Mouse (Mus musculus) CH12.LX (cell line): Measurements from ENCODE around the gene Cep44. TPM values are rescaled to one million over a fixed set of nuclear protein-coding genes. Genes with fewer than 3 reads are reported as not detected.

Source experiments
- DNase-seq: peaks from one replicate; pipeline ENCODE4 v3.0.0-alpha.2; 2013; ENCODE audit errors: extremely low read depth
- H3K27ac ChIP-seq: 2 replicates; pipeline ENCODE4 v1.5.1; 2012; ENCODE audit warnings: low read depth, mild to moderate bottlenecking, control low read depth, moderate library complexity; ENCODE audit not compliant: insufficient read depth
- H3K27me3 ChIP-seq: replicated peaks from 2 replicates; pipeline ENCODE3; 2012; ENCODE audit warnings: inconsistent platforms
- H3K36me3 ChIP-seq, 2 experiments: replicated peaks in 1 of 2; 2 replicates each; pipeline versions ENCODE3 to v1.6.1; 2012; ENCODE audit warnings: inconsistent platforms in 1 of 2, low read length in 1 of 2, mild to moderate bottlenecking in 1 of 2, mixed read lengths in 1 of 2, moderate library complexity in 1 of 2; ENCODE audit not compliant: control insufficient read depth in 1 of 2, insufficient read depth in 1 of 2
- H3K4me1 ChIP-seq, 2 experiments: 2 replicates each; pipeline ENCODE4 v1.6.1; 2012; ENCODE audit warnings: inconsistent platforms in 1 of 2, moderate library complexity in 1 of 2; ENCODE audit not compliant: insufficient read depth in 2 of 2, control insufficient read depth in 1 of 2
- H3K4me2 ChIP-seq: 2 replicates; pipeline ENCODE4 v1.6.1; 2012; ENCODE audit warnings: low read depth, mild to moderate bottlenecking, control low read depth; ENCODE audit not compliant: poor library complexity, insufficient read depth, severe bottlenecking
- H3K4me3 ChIP-seq, 3 experiments: fragments of 150-350 bp in 1 of 3; sonication (generic) in 1 of 3; replicated peaks in 1 of 3; 2 replicates each; pipeline versions ENCODE3 to v1.5.1; 2011 to 2012; ENCODE audit warnings: low read depth in 2 of 3, low read length in 2 of 3, mild to moderate bottlenecking in 2 of 3, moderate library complexity in 2 of 3, control low read depth in 1 of 3, improper control_type of control experiment in 1 of 3, inconsistent platforms in 1 of 3, mixed read lengths in 1 of 3; ENCODE audit not compliant: poor library complexity in 1 of 3
- H3K79me2 ChIP-seq: replicated peaks from 2 replicates; pipeline ENCODE4 v1.6.1; 2012; ENCODE audit warnings: mild to moderate bottlenecking, moderate library complexity; ENCODE audit not compliant: control insufficient read depth, poor library complexity, insufficient read depth, severe bottlenecking; ENCODE audit errors: extremely low read depth
- H3K9ac ChIP-seq: 2 replicates; pipeline ENCODE4 v1.6.1; 2012; ENCODE audit warnings: low read depth, mild to moderate bottlenecking, control low read depth, moderate library complexity; ENCODE audit not compliant: insufficient read depth
- H3K9me3 ChIP-seq: replicated peaks from 2 replicates; pipeline ENCODE3; 2012; ENCODE audit warnings: low read length, inconsistent platforms, mixed read lengths
- CHD1 ChIP-seq: IDR thresholded peaks from 2 replicates; pipeline ENCODE4 v1.6.1; 2012; ENCODE audit warnings: low read depth, low read length, improper control_type of control experiment, inconsistent platforms
- CHD2 ChIP-seq: IDR thresholded peaks from 2 replicates; pipeline ENCODE4 v1.6.1; 2011; ENCODE audit warnings: low read length, improper control_type of control experiment
- CTCF ChIP-seq, 2 experiments: IDR thresholded peaks in 1 of 2; conservative IDR thresholded peaks in 1 of 2; 2 replicates each; pipeline ENCODE4 v1.5.1; 2011 to 2012; ENCODE audit warnings: low read depth in 2 of 2, low read length in 2 of 2, improper control_type of control experiment in 1 of 2, inconsistent platforms in 1 of 2, mild to moderate bottlenecking in 1 of 2, moderate library complexity in 1 of 2
- ELF1 ChIP-seq: IDR thresholded peaks from 2 replicates; pipeline ENCODE4 v1.6.1; 2014; ENCODE audit warnings: low read depth, mild to moderate bottlenecking, inconsistent platforms, low read length, improper control_type of control experiment
- EP300 ChIP-seq: IDR thresholded peaks from 2 replicates; pipeline ENCODE4 v1.6.1; 2011; ENCODE audit warnings: low read length, improper control_type of control experiment
- GABPA ChIP-seq: IDR thresholded peaks from 2 replicates; pipeline ENCODE4 v1.6.1; 2012; ENCODE audit warnings: low read depth, low read length, improper control_type of control experiment, inconsistent platforms; ENCODE audit not compliant: insufficient replicate concordance
- HCFC1 ChIP-seq: IDR thresholded peaks from 2 replicates; pipeline ENCODE4 v1.6.1; 2012; ENCODE audit warnings: low read depth, mild to moderate bottlenecking, inconsistent platforms, low read length, improper control_type of control experiment
- KAT2A ChIP-seq: IDR thresholded peaks from 2 replicates; pipeline ENCODE4 v1.6.1; 2012; ENCODE audit warnings: low read length, improper control_type of control experiment, inconsistent platforms; ENCODE audit not compliant: insufficient replicate concordance
- MAFK ChIP-seq: IDR thresholded peaks from 2 replicates; pipeline ENCODE4 v1.6.1; 2011; ENCODE audit warnings: low read length, improper control_type of control experiment; ENCODE audit not compliant: insufficient replicate concordance
- MAX ChIP-seq: IDR thresholded peaks from 2 replicates; pipeline ENCODE4 v1.6.1; 2011; ENCODE audit warnings: low read length, improper control_type of control experiment
- MAZ ChIP-seq: IDR thresholded peaks from 2 replicates; pipeline ENCODE4 v1.6.1; 2012; ENCODE audit warnings: low read depth, mild to moderate bottlenecking, inconsistent platforms, low read length, improper control_type of control experiment, moderate library complexity
- MEF2A ChIP-seq: IDR thresholded peaks from 2 replicates; pipeline ENCODE4 v1.6.1; 2014; ENCODE audit warnings: low read depth, mild to moderate bottlenecking, inconsistent platforms, low read length, improper control_type of control experiment, borderline replicate concordance
- MYC ChIP-seq: IDR thresholded peaks from 2 replicates; pipeline ENCODE4 v1.6.1; 2011; ENCODE audit warnings: low read depth, mild to moderate bottlenecking, improper control_type of control experiment, low read length
- NRF1 ChIP-seq: IDR thresholded peaks from 2 replicates; pipeline ENCODE4 v1.6.1; 2014; ENCODE audit warnings: low read depth, mild to moderate bottlenecking, inconsistent platforms, low read length, improper control_type of control experiment, moderate library complexity
- POLR2A ChIP-seq: IDR thresholded peaks from 2 replicates; pipeline ENCODE4 v1.6.1; 2011; ENCODE audit warnings: low read depth, mild to moderate bottlenecking, improper control_type of control experiment, low read length
- RAD21 ChIP-seq: IDR thresholded peaks from 2 replicates; pipeline ENCODE4 v1.6.1; 2011; ENCODE audit warnings: low read depth, mild to moderate bottlenecking, low read length, improper control_type of control experiment, moderate library complexity
- RCOR1 ChIP-seq: conservative IDR thresholded peaks from 2 replicates; pipeline ENCODE4 v1.6.1; 2012; ENCODE audit warnings: low read depth, mild to moderate bottlenecking, inconsistent platforms, low read length, improper control_type of control experiment
- SIN3A ChIP-seq: IDR thresholded peaks from 2 replicates; pipeline ENCODE4 v1.6.1; 2012; ENCODE audit warnings: low read length, improper control_type of control experiment, inconsistent platforms
- UBTF ChIP-seq: IDR thresholded peaks from 2 replicates; pipeline ENCODE4 v1.6.1; 2012; ENCODE audit warnings: low read depth, mild to moderate bottlenecking, inconsistent platforms, low read length, improper control_type of control experiment, moderate library complexity
- ZNF384 ChIP-seq: IDR thresholded peaks from 2 replicates; pipeline ENCODE4 v1.6.1; 2012; ENCODE audit warnings: low read depth, low read length, improper control_type of control experiment, inconsistent platforms
- dilution Hi-C: fragments of 300-500 bp; cut with MboI; formaldehyde crosslinking; loops from 2 replicates; pipeline ENCODE4 v1.14.3; 2020; ENCODE audit warnings: low sequenced_read_pairs; ENCODE audit not compliant: extremely low pct_unique_long_range_greater_than_20kb, extremely low pct_ligation_motif_present
- in situ Hi-C: fragments of 300-500 bp; cut with MboI; formaldehyde crosslinking; loops from 3 replicates; pipeline ENCODE4 v1.14.3; 2019; ENCODE audit warnings: low sequenced_read_pairs, low pct_ligation_motif_present, low pct_unique_long_range_greater_than_20kb, mixed read lengths
- polyA plus RNA-seq: library from polyadenylated mRNA; unstranded; fragments of >175 nt; gene quantifications from 2 replicates; pipeline ENCODE4 v1.2.1, GENCODE M21; 2012; ENCODE audit warnings: low read depth; ENCODE audit not compliant: insufficient read length
- total RNA-seq, 2 experiments: library from RNA; depleted of rRNA; stranded (reverse); fragments of 300-350 nt in 1 of 2; fragments of >200 nt in 1 of 2; gene quantifications; 2 replicates each; pipeline ENCODE4 v1.2.3; 2012 to 2014

Cep44 gene
- total and polyA plus RNA-seq, 3 experiments = 23.2 to 54.7 (median 28.5) TPM

GRCm38 (mm10) chr8:56521051-56521450, 29.8 kb downstream of the Cep44 start:
- H3K27me3 ChIP-seq = no peaks in the 10 kb centered on the region
- dilution Hi-C loops = no loop called here
- TF ChIP-seq CTCF (conservative IDR thresholded peaks at IDR 0.05 in 1 of 2, IDR thresholded peaks at IDR 0.05 in 1 of 2; ENCODE audit: low read depth in 2 of 2, low read length in 2 of 2) (peak in 1 of 2 experiments; percentile 68; a peak in 2 of 4 replicates), MAZ (no peak), KAT2A (no peak), MYC (no peak), EP300 (no peak)
- TF ChIP-seq, all 38 proteins: peak for 1
- H3K4me3 ChIP-seq = no peak overlapping the region
- no peaks in the 10 kb centered on the region for H3K4me1 ChIP-seq
- in situ Hi-C loops = no loop called here
- no peak overlapping the region for H3K9ac ChIP-seq
- no peak overlapping the region for H3K4me2 ChIP-seq
- no peak overlapping the region for H3K27ac ChIP-seq
- DNase-seq = no peak
- H3K9me3 ChIP-seq = no peaks in the 10 kb centered on the region
- H3K36me3 ChIP-seq = no peaks in the 10 kb centered on the region
- no peaks in the 10 kb centered on the region for H3K79me2 ChIP-seq

DNA sequence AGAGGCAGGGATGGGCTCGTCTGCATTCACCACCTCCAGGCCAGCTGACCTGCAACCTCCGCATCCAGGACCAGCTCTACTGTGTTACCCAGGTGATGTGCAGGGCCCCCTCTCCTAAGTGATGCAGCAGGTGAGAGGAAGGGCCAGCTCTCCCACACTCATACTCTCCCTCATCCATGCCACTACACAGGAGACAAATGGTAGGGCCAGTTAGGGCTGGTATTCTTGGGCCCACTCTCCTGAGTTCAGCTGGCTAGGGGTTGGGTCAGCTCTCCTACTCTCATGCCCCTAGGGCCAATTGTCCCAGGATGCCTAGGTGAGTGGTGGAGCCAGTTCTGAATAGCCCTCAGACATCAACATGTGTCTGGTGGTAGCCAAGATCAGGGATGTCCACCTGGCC, 30.6 kb downstream of the Cep44 start:
- Histone ChIP-seq H3K4me3 (no peak overlapping the region), H3K36me3 (no peaks in the 10 kb centered on the region), H3K9ac (no peak overlapping the region), H3K27me3 (no peaks in the 10 kb centered on the region), H3K4me1 (no peaks in the 10 kb centered on the region), H3K9me3 (no peaks in the 10 kb centered on the region), H3K79me2 (no peaks in the 10 kb centered on the region), H3K27ac (no peak overlapping the region), H3K4me2 (no peak overlapping the region)
- DNase-seq = no peak
- no peak for TF ChIP-seq MAFK
- no peak for TF ChIP-seq RCOR1
- no peak for TF ChIP-seq MEF2A
- TF ChIP-seq CHD2 = no peak
- dilution Hi-C loops = no loop called here
- in situ Hi-C loops = no loop called here

GRCm38 (mm10) chr8:56518848-56519247, 32.0 kb downstream of the Cep44 start:
- Histone ChIP-seq H3K36me3 (no peaks in the 10 kb centered on the region), H3K27ac (no peak overlapping the region)
- no peak for DNase-seq
- TF ChIP-seq RCOR1 (no peak), HCFC1 (no peak), POLR2A (no peak), SIN3A (no peak), NRF1 (no peak), CHD1 (no peak), KAT2A (no peak), MAX (no peak), ELF1 (no peak), GABPA (no peak), ZNF384 (no peak), EP300 (no peak), MYC (no peak), UBTF (no peak), RAD21 (no peak)
- TF ChIP-seq, all 38 proteins: peak for 0
- Histone ChIP-seq H3K79me2 (no peaks in the 10 kb centered on the region), H3K27me3 (no peaks in the 10 kb centered on the region), H3K9ac (no peak overlapping the region), H3K9me3 (no peaks in the 10 kb centered on the region), H3K4me2 (no peak overlapping the region), H3K4me1 (no peaks in the 10 kb centered on the region), H3K4me3 (no peak overlapping the region)
- dilution Hi-C loops (no loop called here), in situ Hi-C loops (no loop called here)
